Mouse (Mus musculus) B cell, adult 67 days (primary cell): Measurements from ENCODE around the gene Dgcr6. TPM values are rescaled to one million over a fixed set of nuclear protein-coding genes. Genes with fewer than 3 reads are reported as not detected.

ENCODE experiments used
- total RNA-seq, 2 experiments: library from RNA; stranded (reverse); gene quantifications; 4 replicates each; pipeline ENCODE4 v1.2.4; 2023

The Dgcr6 gene
- total RNA-seq: 10 to 100 TPM; 16.0 to 19.9 TPM

DNA sequence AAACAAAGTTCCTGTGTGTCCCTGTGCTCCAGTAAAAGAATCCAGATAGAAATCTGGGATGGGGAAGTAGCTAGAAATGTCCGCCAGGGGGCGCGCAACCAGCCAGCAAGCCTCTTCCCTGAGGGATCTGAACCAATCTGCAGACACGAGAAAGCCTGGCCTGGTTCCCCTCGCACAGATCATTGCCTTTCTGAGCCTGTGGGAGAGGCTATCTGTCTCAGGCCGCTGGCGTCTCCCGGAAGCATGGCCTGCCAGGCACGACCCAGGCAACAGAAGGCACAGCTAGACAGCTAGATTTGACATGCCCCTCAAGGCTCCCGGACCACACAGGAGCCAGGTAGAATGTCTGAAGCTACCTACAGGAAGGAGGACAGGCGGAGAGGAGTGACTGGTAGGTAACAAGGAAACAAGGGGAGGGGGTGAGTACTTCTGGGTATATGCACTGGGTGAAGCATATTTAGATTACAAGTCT, at the start of gene Dgcr6:
Gene Dgcr6, plus strand, starts transcription at position 130 of the 472 bp plus-strand sequence.

Other genes starting within 250 kb of the Dgcr6 start
- gene B830017H08Rik, start 219.7 kb upstream of the Dgcr6 start, total RNA-seq: not detected
- 10 to 100 TPM; 14.3 to 19.8 TPM for gene Car15, start 214.5 kb upstream of the Dgcr6 start, total RNA-seq
- 1 to 10 TPM; 2.9 to 3.4 TPM for gene Gm20518, start 161.2 kb upstream of the Dgcr6 start, total RNA-seq
- not detected for gene Tssk1, start 158.6 kb upstream of the Dgcr6 start, total RNA-seq
- gene Dgcr2, start 154.3 kb upstream of the Dgcr6 start, total RNA-seq: 10 to 100 TPM; 68.9 to 73.3 TPM
- not detected for gene Tssk2, start 154.2 kb upstream of the Dgcr6 start, total RNA-seq
- 10 to 100 TPM; 61.7 to 71.5 TPM for gene Ess2, start 141.5 kb upstream of the Dgcr6 start, total RNA-seq
- gene Gsc2, start 137.8 kb upstream of the Dgcr6 start, total RNA-seq: not detected
- gene Slc25a1, start 124.6 kb upstream of the Dgcr6 start, total RNA-seq: 10 to 100 TPM; 25.5 to 35.3 TPM
- gene Vpreb2, start 72.4 kb upstream of the Dgcr6 start, total RNA-seq: not detected
- gene Prodh, start 37.3 kb downstream of the Dgcr6 start, total RNA-seq: 10 to 100 TPM in 1 of 2 experiments, 1 to 10 TPM in 1; 8.1 to 13.0 TPM
- not detected for gene Rtn4r, start 74.8 kb downstream of the Dgcr6 start, total RNA-seq
- not detected for gene Ccdc188, start 165.0 kb downstream of the Dgcr6 start, total RNA-seq
- gene Zdhhc8, start 182.3 kb downstream of the Dgcr6 start, total RNA-seq: 10 to 100 TPM; 21.9 to 29.2 TPM
- 100 to 1,000 TPM; 180 to 183 TPM for gene Trmt2a, start 195.8 kb downstream of the Dgcr6 start, total RNA-seq
- 10 to 100 TPM; 98.5 TPM for gene Ranbp1, start 195.9 kb downstream of the Dgcr6 start, total RNA-seq
- gene Gm49776, start 205.5 kb downstream of the Dgcr6 start, total RNA-seq: not detected
- gene Dgcr8, start 236.4 kb downstream of the Dgcr6 start, total RNA-seq: 10 to 100 TPM; 47.0 to 55.8 TPM